Mouse (Mus musculus): ENCODE data around the gene Atf6.

The Atf6 gene

DNA sequence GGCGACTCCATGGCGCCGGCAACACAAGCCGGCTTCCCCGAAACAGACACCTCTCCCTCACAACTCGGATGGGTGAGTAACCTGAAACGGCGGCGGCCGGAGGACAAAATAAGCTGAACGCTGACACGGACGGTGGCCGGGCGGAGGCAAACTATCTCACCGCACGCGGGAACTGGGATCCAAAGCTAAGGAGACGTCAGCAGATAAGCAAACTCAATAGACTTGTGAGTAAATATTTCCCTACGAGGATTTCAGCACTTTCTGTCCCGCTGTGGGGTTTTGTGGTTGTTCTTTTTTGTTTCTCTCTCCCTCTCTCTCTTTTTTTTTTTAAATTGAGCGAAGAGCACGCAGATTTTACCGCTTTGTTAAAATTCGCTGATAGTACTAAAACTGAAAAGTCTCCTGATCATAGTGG, at the start of gene Atf6:
Atf6 (minus strand) TSS at position 81 of the 415 bp plus-strand sequence.
- in situ Hi-C loops (cut with MboI) = no loop called here

GRCm38 (mm10) chr1:170915657-170916056, 48.1 kb upstream of the Atf6 start:
- in situ Hi-C loops (cut with MboI) = no loop called here

- in situ Hi-C loops (cut with MboI) = no loop called here
These were observed 45.5 kb upstream of the Atf6 start, which contains the start of gene Fcrlb for GRCm38 (mm10) chr1:170912891-170913615. Fcrlb (minus strand) TSS chr1:170912941.

DNA sequence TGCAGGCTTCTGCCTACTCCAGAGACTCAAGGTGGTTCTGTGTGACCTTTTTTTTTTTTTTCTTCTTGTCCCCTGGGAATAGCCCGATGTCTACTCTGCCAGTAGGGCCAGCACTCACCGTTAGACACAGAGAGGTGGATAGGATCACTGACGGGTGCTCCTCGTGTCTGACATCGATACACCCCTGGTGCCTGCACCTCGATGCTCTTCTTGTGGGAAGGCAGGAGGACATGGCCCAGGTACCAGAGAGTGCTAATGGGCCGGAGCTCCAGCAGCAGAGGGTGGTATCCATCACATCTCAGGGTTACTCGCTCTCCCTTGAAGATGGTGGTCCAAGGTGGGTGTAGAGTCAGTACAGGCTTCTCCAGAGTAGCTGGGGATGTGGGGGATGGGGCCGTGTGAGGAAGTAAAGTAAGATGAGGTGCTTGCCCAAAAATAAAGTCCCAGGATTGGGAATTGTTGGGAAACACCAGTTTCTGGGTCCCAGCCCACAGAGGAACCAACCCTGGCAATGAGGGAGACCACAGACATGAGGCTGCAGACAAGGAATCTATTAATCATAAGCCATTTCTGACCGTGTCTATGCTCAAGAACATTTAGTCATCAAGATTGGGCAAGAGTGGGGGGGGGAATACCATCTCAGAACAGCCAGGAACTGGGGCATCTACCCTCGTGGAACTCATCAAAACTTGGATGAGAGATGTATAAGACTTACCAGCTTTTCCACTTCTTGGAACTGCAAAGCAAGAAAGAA, 44.5 kb upstream of the Atf6 start:
- in situ Hi-C loops (cut with MboI) = no loop called here

- in situ Hi-C loops (cut with MboI) = loop anchor here (5.0 kb wide), 1 partner anchor 84 kb away; no protein-coding TSS in a partner anchor
These were observed 40.8 kb upstream of the Atf6 start for GRCm38 (mm10) chr1:170908341-170908740.

DNA sequence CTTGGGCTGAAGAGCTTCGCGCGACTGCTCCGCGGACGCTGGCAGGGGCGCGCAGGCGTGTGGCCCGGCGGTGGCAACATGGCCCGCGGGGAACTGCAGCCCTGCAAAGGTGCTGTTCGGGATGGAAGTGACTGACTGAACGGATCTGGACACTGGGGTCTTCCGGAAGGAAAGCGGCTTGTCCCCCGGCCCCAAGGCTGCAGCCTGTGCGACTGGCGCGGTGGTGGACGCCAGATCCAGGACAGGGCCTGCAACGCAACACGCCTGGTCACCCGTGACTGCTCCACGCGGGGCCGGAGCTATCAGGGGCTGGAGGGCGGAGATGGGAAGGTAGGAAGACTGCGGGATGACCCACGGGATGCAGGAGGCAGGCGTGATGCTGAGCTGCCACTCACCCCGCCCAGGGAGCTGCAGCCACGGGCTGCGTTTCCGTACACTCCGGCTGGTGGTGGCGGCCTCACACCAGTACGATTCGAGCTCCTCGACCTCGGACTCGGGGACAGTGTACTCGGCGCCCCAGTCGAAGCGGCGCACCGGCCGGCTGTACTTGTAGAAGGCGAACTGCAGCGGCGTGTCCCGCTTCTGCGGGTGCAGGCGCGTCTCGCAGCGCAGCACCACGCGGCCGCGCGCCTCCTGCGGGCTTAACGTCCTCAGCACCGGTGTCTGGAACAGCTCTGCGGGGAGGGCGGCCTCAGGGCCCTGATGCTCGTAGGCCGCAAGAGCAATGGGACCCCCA, 40.1 kb upstream of the Atf6 start:
- in situ Hi-C loops (cut with MboI) = loop anchor here (5.0 kb wide), 1 partner anchor 85 kb away; no protein-coding TSS in a partner anchor

DNA sequence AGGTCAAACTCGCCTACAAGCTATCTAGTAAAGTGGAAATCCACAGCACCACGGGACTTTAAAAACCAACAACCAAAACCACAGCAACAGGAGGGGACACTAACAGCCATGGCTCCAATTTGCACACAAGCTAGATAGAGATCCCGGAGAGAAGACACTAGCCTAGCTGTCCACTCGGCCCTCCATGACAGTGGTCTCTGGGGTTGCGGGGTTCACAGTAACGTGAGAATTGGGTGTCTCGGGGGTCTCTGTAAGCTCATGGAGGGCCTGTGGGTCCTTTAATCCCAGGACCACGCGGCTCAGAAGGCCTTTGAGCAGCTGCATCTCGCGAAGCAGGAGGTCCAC, 39.5 kb upstream of the Atf6 start:
- in situ Hi-C loops (cut with MboI) = loop anchor here (5.0 kb wide), 1 partner anchor 85 kb away; no protein-coding TSS in a partner anchor

DNA sequence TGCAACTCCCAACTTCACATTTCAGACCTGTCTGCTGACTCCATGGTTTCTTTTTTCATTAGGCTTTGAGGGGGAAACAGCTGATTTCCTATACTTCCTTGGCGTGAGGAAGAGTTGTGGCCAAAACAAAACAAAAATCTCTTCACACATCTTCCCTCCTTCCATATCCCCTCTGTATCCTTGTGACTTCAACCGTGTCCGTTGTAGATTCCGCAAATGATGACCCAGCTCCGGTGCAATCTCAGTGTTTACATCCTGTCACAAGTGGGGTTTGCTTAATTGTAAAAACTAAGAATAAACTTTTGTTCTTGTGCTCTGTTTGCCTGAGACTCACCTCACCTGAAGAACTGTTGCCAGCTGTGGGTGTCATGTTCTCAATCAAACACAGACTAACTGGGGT, 35.9 kb upstream of the Atf6 start:
- in situ Hi-C loops (cut with MboI) = no loop called here

GRCm38 (mm10) chr1:170901536-170902238, 34.1 kb upstream of the Atf6 start:
- in situ Hi-C loops (cut with MboI) = no loop called here

DNA sequence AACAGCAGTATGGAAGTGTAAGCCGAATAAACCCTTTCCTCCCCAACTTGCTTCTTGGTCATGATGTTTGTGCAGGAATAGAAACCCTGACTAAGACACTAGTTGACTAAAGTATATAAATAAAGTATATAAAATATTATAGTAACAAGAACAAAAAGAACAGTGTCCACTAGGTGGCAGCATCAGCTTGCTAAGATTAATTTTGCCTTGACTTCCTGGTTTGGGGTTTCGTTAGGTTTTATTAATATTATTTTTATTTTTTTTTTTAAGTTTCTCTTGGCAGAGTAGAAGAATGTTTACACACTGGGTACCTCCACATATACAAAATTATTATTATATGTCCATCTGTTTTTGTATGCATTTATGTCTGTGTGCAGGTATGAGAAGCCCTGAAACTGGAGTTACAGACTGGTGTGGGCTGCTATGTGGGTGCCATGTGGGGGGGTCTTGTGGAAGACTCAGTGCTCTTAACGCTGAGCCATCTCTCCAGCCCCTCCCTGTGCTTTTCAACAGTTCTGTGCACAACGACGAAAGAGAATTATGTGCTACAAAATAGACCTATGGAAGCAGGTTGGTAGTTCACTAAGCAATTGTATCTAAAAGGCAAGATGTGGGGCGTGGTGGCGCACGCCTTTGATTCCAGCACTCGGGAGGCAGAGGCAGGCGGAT, 33.4 kb upstream of the Atf6 start:
- in situ Hi-C loops (cut with MboI) = no loop called here

- in situ Hi-C loops (cut with MboI) = loop anchor here (10.0 to 25.0 kb wide), 3 partner anchors 206 to 1189 kb away; partner anchors contain the start of genes Apoa2, Copa, Ncstn and Tomm40l
These were observed 31.0 kb upstream of the Atf6 start for GRCm38 (mm10) chr1:170898413-170899075.

DNA sequence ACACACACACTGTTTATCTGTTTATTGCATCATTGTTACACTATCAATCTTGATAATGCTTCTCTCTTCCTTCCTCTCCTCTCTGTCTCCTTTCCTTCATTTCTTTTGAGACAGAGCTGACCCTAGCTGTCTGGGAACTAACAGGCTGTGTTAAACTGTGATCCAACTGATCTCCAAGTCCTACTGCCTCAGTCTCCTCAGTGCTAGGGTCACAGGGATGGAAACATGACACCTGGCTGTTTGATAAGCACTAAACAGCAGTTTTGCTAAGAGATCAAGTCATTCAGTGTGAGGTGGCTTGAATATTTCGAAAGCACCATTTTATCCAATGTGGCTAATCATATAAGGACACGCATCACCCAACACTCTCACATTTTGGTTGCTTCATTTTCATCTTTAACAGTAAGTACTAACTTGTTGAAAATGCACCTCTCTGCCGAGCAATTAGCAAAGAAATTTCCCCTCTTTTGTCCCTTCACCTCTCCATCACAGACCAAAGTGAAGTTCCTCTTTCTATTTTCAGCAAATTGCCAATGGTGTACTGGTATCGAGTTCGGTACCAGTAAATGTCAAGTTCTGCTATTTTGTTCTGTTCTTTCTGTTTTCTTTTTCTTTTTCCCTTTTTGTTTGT, 29.2 kb upstream of the Atf6 start:
- in situ Hi-C loops (cut with MboI) = loop anchor here (10.0 to 25.0 kb wide), 3 partner anchors 208 to 1191 kb away; partner anchors contain the start of genes Apoa2, Copa, Ncstn and Tomm40l

DNA sequence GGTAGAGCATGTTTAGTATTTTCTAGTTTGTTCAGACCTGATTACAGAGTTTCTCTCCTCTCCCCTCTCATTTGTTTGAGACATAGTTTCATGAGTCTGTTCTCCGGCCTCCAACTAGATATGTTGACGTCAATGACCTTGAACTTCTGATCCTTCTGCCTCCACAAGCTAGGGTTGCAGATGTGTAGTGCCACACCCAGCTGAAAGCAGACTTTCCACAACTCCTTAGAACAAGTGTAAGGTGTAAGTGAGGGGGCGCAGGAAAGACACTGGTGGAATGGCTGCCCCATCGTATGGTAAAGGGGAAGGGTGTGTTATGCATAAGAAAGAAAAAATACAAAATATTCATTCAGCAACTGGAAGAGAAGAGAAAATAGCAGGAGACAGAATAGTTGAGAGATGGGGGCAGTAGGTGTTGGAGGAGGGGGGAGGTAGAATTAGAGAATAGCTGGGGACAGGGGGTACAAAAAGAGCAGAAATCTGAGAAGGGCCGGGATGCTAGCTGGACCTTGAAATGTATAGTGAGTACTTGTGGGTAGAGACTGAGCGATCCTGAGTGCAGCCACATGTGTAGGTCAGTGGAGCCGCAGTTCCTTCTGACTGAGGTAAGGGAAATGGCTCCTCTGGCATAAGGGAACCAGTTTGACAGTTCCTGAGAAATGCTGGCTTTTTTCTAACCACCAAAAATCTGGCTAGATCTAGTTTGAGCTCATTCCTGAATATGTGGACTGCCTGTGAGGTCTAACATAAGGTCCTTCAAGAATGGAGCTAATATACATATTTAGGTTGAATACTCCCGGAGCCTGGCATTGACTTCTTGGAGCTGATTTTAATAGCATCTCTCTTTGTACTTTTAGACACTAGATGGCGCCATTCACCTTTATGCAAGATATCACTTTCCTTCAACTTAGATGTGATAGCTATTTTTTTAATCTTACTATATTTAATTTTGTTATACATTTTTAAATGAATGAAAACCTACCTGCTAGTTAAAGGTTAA, 27.3 kb upstream of the Atf6 start:
- in situ Hi-C loops (cut with MboI) = loop anchor here (10.0 to 25.0 kb wide), 3 partner anchors 210 to 1192 kb away; partner anchors contain the start of genes Apoa2, Copa, Ncstn and Tomm40l

DNA sequence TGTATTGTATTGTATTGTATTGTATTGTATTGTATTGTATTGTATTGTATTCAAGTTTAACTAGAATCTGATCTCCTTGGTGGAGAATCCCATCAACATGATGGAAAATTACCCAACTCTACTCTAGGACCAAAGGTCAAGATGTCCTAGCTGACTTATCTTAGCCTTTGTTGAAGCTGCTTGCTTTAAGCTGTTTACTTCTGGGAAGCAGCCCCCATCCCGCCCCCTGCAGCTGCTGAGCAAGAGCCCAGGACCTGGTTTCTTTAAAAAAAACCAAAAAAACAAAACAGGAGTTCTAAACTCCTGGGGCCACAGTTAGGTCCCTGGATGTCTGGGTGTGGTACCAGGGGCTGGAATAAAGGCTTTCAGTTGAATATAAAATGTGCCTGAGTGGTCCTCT, 24.7 kb upstream of the Atf6 start:
- in situ Hi-C loops (cut with MboI) = loop anchor here (10.0 to 25.0 kb wide), 3 partner anchors 213 to 1195 kb away; partner anchors contain the start of genes Apoa2, Copa, Ncstn and Tomm40l

DNA sequence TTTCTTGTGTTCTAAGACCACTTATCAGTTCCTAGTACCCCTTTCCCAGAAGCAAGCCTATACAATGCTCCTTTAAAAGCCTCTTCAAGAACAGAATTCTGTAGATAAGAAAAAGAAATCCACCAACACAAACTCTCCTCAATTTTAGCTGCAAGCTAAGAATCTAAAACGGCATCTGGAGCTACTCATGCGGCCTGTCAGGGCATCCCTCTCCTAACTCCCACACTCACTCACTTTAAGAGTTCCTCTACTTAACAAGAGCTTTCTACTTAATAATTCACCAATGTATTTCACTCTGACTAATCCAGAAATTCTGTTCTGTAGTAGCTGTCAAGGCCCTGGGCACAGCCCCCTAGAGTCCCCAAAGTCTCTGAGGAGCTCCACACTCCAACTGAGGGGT, 24.1 kb upstream of the Atf6 start:
- in situ Hi-C loops (cut with MboI) = loop anchor here (10.0 to 25.0 kb wide), 3 partner anchors 213 to 1196 kb away; partner anchors contain the start of genes Apoa2, Copa, Ncstn and Tomm40l

- in situ Hi-C loops (cut with MboI) = loop anchor here (25.0 kb wide), 1 partner anchor 1198 kb away; the partner anchor contains the start of genes Copa and Ncstn
These were observed 21.7 kb upstream of the Atf6 start for GRCm38 (mm10) chr1:170889310-170889709.

DNA sequence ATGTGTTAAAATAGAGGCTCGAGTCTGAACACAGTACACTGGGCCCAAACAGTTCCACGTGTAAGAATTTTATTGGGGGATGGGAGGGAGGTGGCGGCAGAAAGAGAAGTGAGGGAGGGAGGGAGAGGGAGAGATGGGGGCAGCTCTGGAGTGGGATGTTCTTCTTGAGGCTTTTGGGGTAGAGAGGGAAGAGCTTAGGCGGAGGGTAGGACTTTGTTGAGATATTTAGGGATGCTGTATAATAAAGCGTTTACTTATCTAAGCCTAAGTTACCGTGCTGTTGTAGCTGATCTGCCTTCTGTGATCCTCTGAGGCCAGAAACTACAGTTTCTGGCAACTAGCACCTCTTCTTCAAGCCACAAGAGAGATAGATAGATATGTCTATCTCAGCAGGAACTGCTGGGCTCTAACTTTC, 18.5 kb upstream of the Atf6 start:
- in situ Hi-C loops (cut with MboI) = loop anchor here (25.0 kb wide), 1 partner anchor 1201 kb away; the partner anchor contains the start of genes Copa and Ncstn

DNA sequence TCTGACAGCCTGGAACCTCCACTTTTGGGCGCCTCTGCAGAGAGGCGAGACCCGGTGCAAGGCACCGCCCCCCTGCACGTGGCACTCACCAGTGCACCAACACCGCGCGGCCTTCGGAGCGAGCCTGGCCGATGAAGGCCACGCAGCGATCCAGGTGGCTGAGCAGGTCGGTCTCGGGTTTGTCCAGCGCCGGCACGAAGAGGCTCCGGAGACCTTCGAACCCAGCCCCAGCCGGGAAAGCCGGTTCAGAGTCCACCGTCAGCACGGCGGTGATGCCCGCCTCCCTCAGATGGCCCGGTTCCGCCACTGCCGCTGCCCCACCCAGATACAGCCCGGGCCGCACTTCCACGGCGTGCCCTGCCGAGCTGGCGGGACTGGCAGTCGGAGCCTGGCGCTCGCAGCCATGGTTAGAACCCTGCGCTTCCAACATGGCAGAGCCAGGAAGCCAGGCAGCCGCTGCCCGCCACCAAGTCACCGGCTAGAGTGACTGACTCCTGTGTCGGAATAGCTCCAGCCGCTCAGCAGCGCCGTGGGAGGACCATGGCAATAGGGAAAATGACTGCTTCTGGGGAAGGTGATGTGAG, 17.5 kb upstream of the Atf6 start, which contains the start of the genes Gm26620 and Dusp12:
Gm26620 (plus strand) TSS at position 88 of the 584 bp plus-strand sequence.
Dusp12 (minus strand) TSS at position 563 of the 584 bp plus-strand sequence.
- in situ Hi-C loops (cut with MboI) = loop anchor here (25.0 kb wide), 1 partner anchor 1202 kb away; the partner anchor contains the start of genes Copa and Ncstn
